Mouse (Mus musculus): ENCODE measurements at regions not wholly inside any gene's neighbourhood (a gene's known extent, or its start where the extent isn't known, plus 50 kb on each side); places are given as distances from the start of the nearest gene placed in this dataset.

DNA sequence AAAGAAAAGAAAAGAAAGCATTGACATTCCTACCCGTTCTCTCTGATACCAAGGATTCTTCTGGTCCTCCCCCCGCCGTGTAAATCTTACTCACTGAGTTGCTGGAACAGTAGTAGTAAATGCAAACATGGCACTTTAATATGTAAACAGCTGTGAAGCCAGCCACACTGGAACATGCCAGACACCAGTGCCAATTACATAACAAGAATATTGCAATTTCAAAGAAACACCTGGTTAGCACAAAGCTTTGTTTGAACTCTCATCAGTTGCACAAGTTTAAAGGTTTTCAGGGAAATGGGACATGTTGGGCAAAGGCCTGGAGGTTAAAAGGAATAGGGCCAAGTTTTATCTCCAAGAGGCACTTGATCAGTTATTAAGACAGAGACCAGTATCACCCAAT is 333.2 kb upstream of the Onecut1 start:
- no peak overlapping the region for H3K4me3 ChIP-seq
- peaks cover 4% of the 10 kb centered on the region; the same call in 1 of the 2 replicates for H3K4me1 ChIP-seq
- no peak for ATAC-seq (ENCODE audit: low FRiP score, low read depth)
- no peak overlapping the region for H3K27ac ChIP-seq
- H3K27me3 ChIP-seq (replicated peaks), result no peaks in the 10 kb centered on the region
- H3K9me3 ChIP-seq, result no peaks in the 10 kb centered on the region
- H3K4me2 ChIP-seq (replicated peaks), result no peak overlapping the region
- WGBS, result 86% methylated on average over 3 of the region's 3 CpGs
- no peaks in the 10 kb centered on the region for H3K36me3 ChIP-seq
- no peak overlapping the region for H3K9ac ChIP-seq

DNA sequence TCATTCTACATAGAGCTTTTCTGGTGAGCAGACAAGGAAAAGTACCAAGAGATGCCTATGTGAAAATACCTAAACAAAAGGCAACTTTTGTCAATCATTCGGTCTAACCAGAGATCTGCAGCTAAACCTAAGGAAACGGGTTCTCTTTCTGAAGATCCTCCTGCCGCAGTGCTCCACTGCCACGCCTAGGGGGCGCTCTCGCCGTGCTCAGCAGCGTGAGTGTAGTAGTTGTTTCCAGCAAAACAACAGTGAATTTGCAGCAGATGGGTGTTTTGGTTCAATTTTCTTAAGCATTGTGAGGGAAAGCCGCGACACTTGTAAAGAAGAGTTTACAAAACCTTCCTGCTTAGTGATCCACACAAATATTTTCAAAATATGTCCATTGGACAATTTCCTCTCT is 331.4 kb upstream of the Onecut1 start:
- no peak overlapping the region for H3K4me2 ChIP-seq (replicated peaks)
- no peak overlapping the region for H3K9ac ChIP-seq
- H3K4me1 ChIP-seq, result peaks cover 4% of the 10 kb centered on the region; the same call in 1 of the 2 replicates
- 15% methylated on average over 10 of the region's 10 CpGs for WGBS
- no peak overlapping the region for H3K27ac ChIP-seq
- no peaks in the 10 kb centered on the region for H3K36me3 ChIP-seq
- no peaks in the 10 kb centered on the region for H3K9me3 ChIP-seq
- H3K4me3 ChIP-seq, result no peak overlapping the region
- no peaks in the 10 kb centered on the region for H3K27me3 ChIP-seq (replicated peaks)
- 0 out of 2 replicates have a peak, but pooled peaks have one; percentile 56 for ATAC-seq (ENCODE audit: low FRiP score, low read depth)

DNA sequence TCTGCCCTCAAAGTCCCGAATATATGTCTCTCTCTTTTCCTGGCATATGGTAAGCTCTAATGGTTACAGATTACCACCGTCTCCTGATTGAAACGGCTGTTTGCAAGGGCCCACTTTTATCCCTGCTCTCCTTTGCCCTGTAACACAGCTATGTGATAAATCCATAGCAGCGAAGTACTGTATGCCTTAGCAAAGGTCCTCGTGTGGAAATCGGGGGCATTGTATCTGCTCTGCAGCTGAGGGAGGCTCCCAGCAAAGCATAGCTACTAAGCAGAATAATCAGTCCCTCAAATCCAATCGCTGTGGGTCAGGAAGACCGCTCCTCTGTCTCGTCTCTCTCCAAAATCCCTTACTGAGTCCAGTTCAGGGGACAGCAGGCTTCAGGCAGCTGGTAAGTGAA is 331.0 kb upstream of the Onecut1 start:
- H3K4me2 ChIP-seq (replicated peaks), result no peak overlapping the region
- H3K4me3 ChIP-seq, result no peak overlapping the region
- no peak overlapping the region for H3K27ac ChIP-seq
- no peaks in the 10 kb centered on the region for H3K9me3 ChIP-seq
- H3K9ac ChIP-seq, result no peak overlapping the region
- no peaks in the 10 kb centered on the region for H3K36me3 ChIP-seq
- H3K4me1 ChIP-seq, result peaks cover 4% of the 10 kb centered on the region; the same call in 1 of the 2 replicates
- no peak for ATAC-seq (ENCODE audit: low FRiP score, low read depth)
- 58% methylated on average over 9 of the region's 9 CpGs for WGBS
- no peaks in the 10 kb centered on the region for H3K27me3 ChIP-seq (replicated peaks)

DNA sequence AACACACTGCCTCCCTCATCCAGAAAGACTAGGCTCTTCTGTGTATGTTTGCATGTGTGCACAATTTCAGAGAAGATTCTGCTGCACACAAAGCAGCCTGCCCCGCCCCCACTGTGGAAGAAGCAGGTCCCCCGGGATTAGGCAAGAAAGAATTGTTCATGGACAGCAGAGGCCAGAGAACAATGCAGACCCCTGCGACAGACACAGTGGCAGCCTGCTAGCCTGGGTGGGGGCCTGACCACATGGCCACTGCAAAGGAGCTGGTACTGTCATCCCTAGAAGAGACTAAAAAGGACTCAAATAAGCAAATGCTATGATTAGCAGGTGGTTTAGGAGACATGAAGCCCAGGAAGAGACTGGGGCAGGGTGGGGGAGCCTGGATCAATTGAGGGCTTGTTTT is 329.7 kb upstream of the Onecut1 start:
- Histone ChIP-seq H3K9me3 (no peaks in the 10 kb centered on the region), H3K4me1 (peaks cover 4% of the 10 kb centered on the region; the same call in 1 of the 2 replicates), H3K27me3 (replicated peaks) (no peaks in the 10 kb centered on the region), H3K9ac (no peak overlapping the region), H3K4me2 (replicated peaks) (no peak overlapping the region), H3K36me3 (no peaks in the 10 kb centered on the region), H3K4me3 (no peak overlapping the region), H3K27ac (no peak overlapping the region)
- WGBS, result 27% methylated on average over 3 of the region's 3 CpGs
- peak; percentile 50; the same call in 1 of the 2 replicates for ATAC-seq (ENCODE audit: low FRiP score, low read depth)

- Histone ChIP-seq H3K9me3 (no peaks in the 10 kb centered on the region), H3K4me3 (no peak overlapping the region), H3K4me1 (peaks cover 4% of the 10 kb centered on the region; the same call in 1 of the 2 replicates), H3K27me3 (replicated peaks) (no peaks in the 10 kb centered on the region), H3K36me3 (no peaks in the 10 kb centered on the region), H3K4me2 (replicated peaks) (no peak overlapping the region), H3K27ac (no peak overlapping the region), H3K9ac (no peak overlapping the region)
- ATAC-seq (ENCODE audit: low FRiP score, low read depth), result no peak
- 78% methylated on average over 5 of the region's 5 CpGs for WGBS
These were observed 326.7 kb upstream of the Onecut1 start for GRCm38 (mm10) chr9:74534976-74535375.

DNA sequence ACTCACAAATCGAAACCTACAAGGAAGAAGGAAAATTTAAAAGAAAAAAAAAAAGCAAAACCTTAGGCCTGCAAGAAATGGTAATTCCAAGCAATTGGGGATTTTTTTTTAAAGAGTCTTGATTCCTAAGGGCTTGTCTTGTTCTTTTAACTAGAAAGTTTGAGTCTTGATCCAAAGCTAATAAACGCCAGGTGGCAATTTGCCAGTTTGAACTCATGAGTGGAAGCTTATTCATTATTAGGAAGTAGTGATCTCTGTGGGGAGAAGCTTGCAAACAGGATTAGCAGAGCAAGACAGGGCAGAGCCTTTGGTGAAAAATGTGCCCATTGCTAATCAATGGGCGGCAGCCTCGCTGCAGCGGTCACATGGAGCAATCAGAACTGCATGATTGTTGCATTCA is 305.6 kb upstream of the Onecut1 start:
- no peaks in the 10 kb centered on the region for H3K9me3 ChIP-seq
- 90% methylated on average over 5 of the region's 5 CpGs for WGBS
- no peak overlapping the region for H3K27ac ChIP-seq
- H3K4me3 ChIP-seq, result no peak overlapping the region
- no peak overlapping the region for H3K9ac ChIP-seq
- H3K4me1 ChIP-seq, result no peaks in the 10 kb centered on the region
- no peaks in the 10 kb centered on the region for H3K27me3 ChIP-seq (replicated peaks)
- no peaks in the 10 kb centered on the region for H3K36me3 ChIP-seq
- H3K4me2 ChIP-seq (replicated peaks), result no peak overlapping the region
- no peak for ATAC-seq (ENCODE audit: low FRiP score, low read depth)

GRCm38 (mm10) chr9:74592757-74593156 is 269.0 kb upstream of the Onecut1 start:
- Histone ChIP-seq H3K9me3 (peaks cover 3% of the 10 kb centered on the region; the same call in 1 of the 2 replicates), H3K27me3 (replicated peaks) (no peaks in the 10 kb centered on the region), H3K4me1 (no peaks in the 10 kb centered on the region), H3K4me2 (replicated peaks) (no peak overlapping the region), H3K27ac (no peak overlapping the region), H3K4me3 (no peak overlapping the region), H3K9ac (no peak overlapping the region), H3K36me3 (no peaks in the 10 kb centered on the region)
- no peak; the same call in 1 of the 2 replicates for ATAC-seq (ENCODE audit: low FRiP score, low read depth)
- WGBS, result 74% methylated on average over 4 of the region's 4 CpGs

GRCm38 (mm10) chr9:74593970-74594369 is 267.8 kb upstream of the Onecut1 start:
- Histone ChIP-seq H3K27me3 (replicated peaks) (no peaks in the 10 kb centered on the region), H3K36me3 (no peaks in the 10 kb centered on the region), H3K9me3 (peaks cover 3% of the 10 kb centered on the region; the same call in 1 of the 2 replicates), H3K4me1 (no peaks in the 10 kb centered on the region), H3K9ac (no peak overlapping the region), H3K4me2 (replicated peaks) (no peak overlapping the region), H3K27ac (no peak overlapping the region), H3K4me3 (no peak overlapping the region)
- ATAC-seq (ENCODE audit: low FRiP score, low read depth), result no peak
- 86% methylated on average over 4 of the region's 4 CpGs for WGBS

DNA sequence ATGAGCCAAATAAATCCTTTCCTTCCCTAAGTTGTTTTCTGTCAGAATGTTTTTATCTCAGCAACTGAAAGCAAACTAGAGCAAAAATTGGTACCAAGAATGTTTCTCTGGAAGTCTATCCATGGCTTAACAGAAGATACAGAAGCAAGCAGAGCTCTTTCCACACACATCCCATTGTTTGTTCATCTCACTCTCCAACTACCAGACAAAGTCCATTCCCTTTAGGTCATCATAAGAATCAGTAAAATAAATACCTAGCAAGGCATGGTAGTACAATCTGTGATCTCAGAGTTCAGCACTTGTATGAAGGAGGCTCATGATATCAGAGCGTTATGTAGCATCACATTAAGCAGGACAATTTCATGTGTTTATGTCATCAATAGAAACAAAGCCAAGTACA is 257.3 kb upstream of the Onecut1 start:
- ATAC-seq (ENCODE audit: low FRiP score, low read depth), result no peak
- H3K4me3 ChIP-seq, result no peak overlapping the region
- no peaks in the 10 kb centered on the region for H3K9me3 ChIP-seq
- no peak overlapping the region for H3K4me2 ChIP-seq (replicated peaks)
- H3K9ac ChIP-seq, result no peak overlapping the region
- H3K27ac ChIP-seq, result no peak overlapping the region
- no peaks in the 10 kb centered on the region for H3K4me1 ChIP-seq
- 91% methylated on average over 1 of the region's 1 CpGs for WGBS
- no peaks in the 10 kb centered on the region for H3K36me3 ChIP-seq
- no peaks in the 10 kb centered on the region for H3K27me3 ChIP-seq (replicated peaks)

DNA sequence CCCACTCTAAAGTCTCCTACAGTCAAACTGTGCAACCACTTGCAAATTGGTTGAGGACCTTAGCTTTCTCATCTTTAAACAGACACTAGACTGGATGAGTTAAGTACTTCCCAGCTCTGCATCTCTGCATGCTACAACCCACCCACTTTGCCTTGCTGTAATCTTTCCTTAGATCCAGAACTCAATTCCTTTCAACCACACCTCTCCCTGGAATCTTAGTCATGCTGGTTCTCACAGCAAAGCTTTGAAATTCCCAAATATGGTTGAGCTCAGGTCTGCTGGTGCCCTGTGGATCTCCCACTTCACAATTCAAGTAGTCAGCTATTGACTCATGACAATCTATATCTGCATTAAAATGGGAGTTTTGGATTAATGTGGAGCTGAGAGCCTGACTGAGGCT is 239.8 kb upstream of the Onecut1 start:
- no peak overlapping the region for H3K4me2 ChIP-seq (replicated peaks)

GRCm38 (mm10) chr9:74645394-74645793 is 216.3 kb upstream of the Onecut1 start:
- Histone ChIP-seq H3K4me2 (replicated peaks) (no peak overlapping the region), H3K36me3 (no peaks in the 10 kb centered on the region), H3K9ac (no peak overlapping the region), H3K4me3 (no peak overlapping the region), H3K9me3 (no peaks in the 10 kb centered on the region), H3K27me3 (replicated peaks) (no peaks in the 10 kb centered on the region), H3K27ac (no peak overlapping the region), H3K4me1 (no peaks in the 10 kb centered on the region)
- 79% methylated on average over 2 of the region's 2 CpGs for whole genome bisulfite sequencing
- ATAC-seq (ENCODE audit: low FRiP score, low read depth), result no peak

More for the DNA sequence above, 239.8 kb upstream of the Onecut1 start:
- Histone ChIP-seq H3K27ac (no peak overlapping the region), H3K36me3 (no peaks in the 10 kb centered on the region), H3K4me3 (no peak overlapping the region), H3K27me3 (replicated peaks) (no peaks in the 10 kb centered on the region), H3K4me1 (no peaks in the 10 kb centered on the region), H3K9ac (no peak overlapping the region), H3K9me3 (no peaks in the 10 kb centered on the region)
- ATAC-seq (ENCODE audit: low FRiP score, low read depth), result no peak

- Histone ChIP-seq H3K4me3 (no peak overlapping the region), H3K36me3 (no peaks in the 10 kb centered on the region), H3K27ac (no peak overlapping the region), H3K4me1 (no peaks in the 10 kb centered on the region), H3K4me2 (replicated peaks) (no peak overlapping the region), H3K27me3 (replicated peaks) (no peaks in the 10 kb centered on the region), H3K9ac (no peak overlapping the region), H3K9me3 (no peaks in the 10 kb centered on the region)
- 64% methylated on average over 5 of the region's 5 CpGs for WGBS
- no peak for ATAC-seq (ENCODE audit: low FRiP score, low read depth)
These were observed 211.7 kb upstream of the Onecut1 start for GRCm38 (mm10) chr9:74650036-74650435.

DNA sequence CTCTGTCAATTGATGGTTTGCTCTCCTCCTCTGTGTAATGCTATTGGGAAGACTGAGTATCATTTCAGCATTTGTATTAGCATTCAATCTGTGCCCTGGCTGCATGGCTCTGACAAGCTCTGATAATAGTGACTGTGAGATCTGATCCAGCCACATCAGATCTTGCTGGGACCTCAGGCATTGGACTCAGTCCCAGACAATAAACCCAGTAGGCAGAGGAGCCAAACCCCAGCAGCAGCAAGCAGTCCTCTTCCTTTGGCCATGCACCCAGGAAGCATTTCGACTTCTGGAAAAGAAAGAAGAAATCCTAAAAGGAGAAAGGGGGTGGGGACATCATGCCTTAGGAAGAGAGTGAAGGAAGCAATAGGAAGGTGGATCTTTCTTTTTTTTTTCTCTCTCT is 205.8 kb upstream of the Onecut1 start:
- Histone ChIP-seq H3K4me2 (replicated peaks) (no peak overlapping the region), H3K36me3 (no peaks in the 10 kb centered on the region), H3K4me3 (no peak overlapping the region), H3K4me1 (no peaks in the 10 kb centered on the region), H3K27ac (no peak overlapping the region), H3K9ac (no peak overlapping the region), H3K9me3 (no peaks in the 10 kb centered on the region), H3K27me3 (replicated peaks) (no peaks in the 10 kb centered on the region)
- ATAC-seq (ENCODE audit: low FRiP score, low read depth), result no peak
- 56% methylated on average over 1 of the region's 1 CpGs for WGBS
